Mouse (Mus musculus): ENCODE measurements at regions not wholly inside any gene's neighbourhood (a gene's known extent, or its start where the extent isn't known, plus 50 kb on each side); places are given as distances from the start of the nearest gene placed in this dataset.

DNA sequence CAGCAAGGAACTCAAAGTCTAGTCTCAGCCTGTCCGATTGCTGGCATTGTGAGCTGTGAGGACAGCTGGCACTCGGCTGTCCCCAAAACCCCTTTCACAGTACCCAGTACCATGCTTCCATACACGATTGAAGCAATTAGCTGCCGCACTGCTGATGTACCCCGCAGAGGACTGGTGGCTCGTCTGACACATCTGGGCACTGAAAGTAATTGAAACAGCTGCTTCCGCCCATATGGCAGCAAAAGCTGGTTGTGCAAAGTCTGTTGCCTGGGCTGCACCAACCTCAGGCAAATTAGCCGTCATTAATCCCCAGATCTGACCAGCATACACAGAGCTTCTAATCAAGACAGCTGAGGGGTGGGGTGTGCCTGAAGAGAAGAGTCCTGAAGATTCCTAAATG lies 313.1 kb upstream of the Arrdc4 start:
- TF ChIP-seq CTCF (IDR thresholded peaks at IDR 0.05 in 2 of 3, conservative IDR thresholded peaks at IDR 0.05 in 1 of 3; ENCODE audit: control insufficient read depth in 1 of 3, insufficient read depth in 1 of 3, low read depth in 2 of 3, low read length in 3 of 3, poor library complexity in 1 of 3, severe bottlenecking in 1 of 3), result no peak
- TF ChIP-seq MAX (IDR thresholded peaks at IDR 0.05; ENCODE audit: low read length), result no peak
- TF ChIP-seq JUND (IDR thresholded peaks at IDR 0.05; ENCODE audit: low read depth, low read length), result no peak
- TF ChIP-seq CHD2 (IDR thresholded peaks at IDR 0.05; ENCODE audit: low read length), result no peak
- TF ChIP-seq POLR2A (IDR thresholded peaks at IDR 0.05; ENCODE audit: control insufficient read depth in 1 of 2, insufficient read depth in 1 of 2, low read depth in 1 of 2, low read length in 2 of 2, poor library complexity in 1 of 2), result no peak
- TF ChIP-seq EP300 (IDR thresholded peaks at IDR 0.05; ENCODE audit: low read depth in 1 of 2, low read length in 2 of 2), result no peak
- no peak for TF ChIP-seq MAZ (IDR thresholded peaks at IDR 0.05; ENCODE audit: low read depth, low read length)
- no peak for TF ChIP-seq GABPA (IDR thresholded peaks at IDR 0.05; ENCODE audit: low read depth, low read length)
- TF ChIP-seq E2F4 (IDR thresholded peaks at IDR 0.05; ENCODE audit: borderline replicate concordance, low read depth, low read length), result no peak

Data from MEL (cell line).